Comparison of ENCODE assay signal across 12 mouse cellular contexts in the genomic region with DNA sequence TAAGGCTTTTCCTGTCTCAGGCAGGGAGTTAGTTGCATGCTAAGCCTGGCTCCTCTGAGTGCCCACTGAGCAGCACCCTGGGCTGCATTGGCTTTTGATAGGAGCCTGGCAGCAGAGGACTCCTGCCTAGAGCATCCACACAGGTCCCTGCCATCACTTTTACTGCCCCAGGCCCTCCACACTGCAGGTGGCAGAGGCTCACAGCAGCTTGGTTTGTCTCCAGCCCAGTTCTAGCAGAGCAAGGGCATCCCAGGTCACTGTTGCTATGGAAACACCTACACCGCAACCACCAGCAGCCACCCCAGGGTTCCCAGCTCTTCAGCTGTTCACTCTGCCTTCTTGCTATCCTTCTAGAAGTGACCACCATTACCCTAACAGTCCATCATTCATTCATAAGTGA.
DNase-seq lines count a peak whose midpoint lies in the region; ATAC-seq and TF ChIP-seq lines count a peak whose summit lies in the region.
"Had no signal": no experiment of that assay in that cellular context is flagged by ENCODE, and none has a peak within 500 bp of the region (broad histone marks: within the 10 kb centered on the region; RNA-seq: fewer than 3 reads in every experiment).

No protein-coding gene starts in this region.

- 45% methylated on average over 1 of the region's 1 CpGs for WGBS in embryonic facial prominence, embryonic 14.5 days
- 23% methylated on average over 1 of the region's 1 CpGs for WGBS in midbrain, embryonic 11.5 days

- H3K27me3 ChIP-seq in embryonic facial prominence, embryonic 14.5 days (replicated peaks; ENCODE audit: control insufficient read depth, insufficient read depth, low read length): no peaks in the 10 kb centered on the region
- no peaks in the 10 kb centered on the region for H3K27me3 ChIP-seq in midbrain, embryonic 11.5 days (ENCODE audit: control insufficient read depth, insufficient read depth, low read length)

- DNase-seq in left cerebral cortex, adult 2 months (ENCODE audit: extremely low spot score in 1 of 2, low spot score in 2 of 2): no peak
- no peak for DNase-seq in left cerebral cortex, postnatal 10 days (ENCODE audit: extremely low spot score in 1 of 2, low spot score in 2 of 2)
- peak; percentile 57 for DNase-seq in cerebellum, adult 11-12 months
- DNase-seq in embryonic facial prominence, embryonic 14.5 days (ENCODE audit: low spot score): peak; percentile 17
- no peak for DNase-seq in midbrain, embryonic 11.5 days (ENCODE audit: low spot score, missing footprints)
- DNase-seq in lung, postnatal 10 days: no peak
- DNase-seq in urinary bladder, adult 18-20 months (ENCODE audit: low spot score in 2 of 2): no peak
- DNase-seq: gastrocnemius, postnatal 14 days; kidney, postnatal 25 days; thymus, adult 18-20 months had no signal

- H3K4me3 ChIP-seq in left cerebral cortex, adult 2 months: no peak overlapping the region
- H3K4me3 ChIP-seq in embryonic facial prominence, embryonic 14.5 days (ENCODE audit: low read depth, low read length): no peak overlapping the region
- no peak overlapping the region for H3K4me3 ChIP-seq in midbrain, embryonic 11.5 days (ENCODE audit: low read depth, low read length)

- peak overlapping the region; percentile 9; the same call in 1 of the 2 replicates for H3K27ac ChIP-seq in left cerebral cortex, adult 2 months
- H3K27ac ChIP-seq in embryonic facial prominence, embryonic 14.5 days (replicated peaks; ENCODE audit: low read depth, low read length): no peak overlapping the region
- H3K27ac ChIP-seq in midbrain, embryonic 11.5 days (ENCODE audit: low read depth, low read length): no peak overlapping the region
- H3K27ac ChIP-seq: liver, embryonic 14.5 days had no signal

- H3K4me1 ChIP-seq in embryonic facial prominence, embryonic 14.5 days (ENCODE audit: control insufficient read depth, insufficient read depth, low read length): peaks cover 4% of the 10 kb centered on the region; the same call in 1 of the 2 replicates
- H3K4me1 ChIP-seq in midbrain, embryonic 11.5 days (ENCODE audit: control insufficient read depth, insufficient read depth, low read length): peaks cover 21% of the 10 kb centered on the region

- H3K9me3 ChIP-seq in embryonic facial prominence, embryonic 14.5 days (ENCODE audit: control insufficient read depth, low read length): no peaks in the 10 kb centered on the region
- H3K9me3 ChIP-seq in midbrain, embryonic 11.5 days (ENCODE audit: control insufficient read depth, low read length): no peaks in the 10 kb centered on the region

- H3K4me2 ChIP-seq in embryonic facial prominence, embryonic 14.5 days (ENCODE audit: low read depth, low read length): no peak overlapping the region
- H3K4me2 ChIP-seq in midbrain, embryonic 11.5 days: no peak overlapping the region

- no peaks in the 10 kb centered on the region for H3K36me3 ChIP-seq in embryonic facial prominence, embryonic 14.5 days (ENCODE audit: control insufficient read depth, insufficient read depth, low read length)
- H3K36me3 ChIP-seq in midbrain, embryonic 11.5 days (ENCODE audit: control insufficient read depth, insufficient read depth, low read length): no peaks in the 10 kb centered on the region

- 0 out of 2 replicates have a peak overlapping the region, but pooled peaks have one; percentile 22 for H3K9ac ChIP-seq in embryonic facial prominence, embryonic 14.5 days (ENCODE audit: low read depth, low read length)
- no peak overlapping the region for H3K9ac ChIP-seq in midbrain, embryonic 11.5 days (ENCODE audit: low read length)
- H3K9ac ChIP-seq: liver, embryonic 14.5 days had no signal

- TF ChIP-seq CTCF in left cerebral cortex, adult 2 months (IDR thresholded peaks at IDR 0.05): no peak

- intact Hi-C loops in left cerebral cortex, adult 2 months (cut with DNase I): no loop called here
- intact Hi-C loops in left cerebral cortex, postnatal 10 days (cut with DNase I): no loop called here

- no peak for ATAC-seq in embryonic facial prominence, embryonic 14.5 days (ENCODE audit: low read depth)
- peak; percentile 58; the same call in 1 of the 2 replicates for ATAC-seq in midbrain, embryonic 11.5 days (ENCODE audit: low FRiP score)
- ATAC-seq in inflammation-experienced regulatory T-cells, adult 6 months: no peak

Comparison
In these comparisons a context has a peak if more than half of its experiments do, and no peak if none do; other contexts are left out.
1. DNase-seq: peak in cerebellum, adult 11-12 months (single experiment) and embryonic facial prominence, embryonic 14.5 days (single experiment); none in left cerebral cortex, adult 2 months (0 of 2), left cerebral cortex, postnatal 10 days (0 of 2), midbrain, embryonic 11.5 days (single experiment), lung, postnatal 10 days (single experiment) and urinary bladder, adult 18-20 months (0 of 2).